Mouse (Mus musculus) MEL (cell line): ENCODE measurements at regions not wholly inside any gene's neighbourhood (a gene's known extent, or its start where the extent isn't known, plus 50 kb on each side); places are given as distances from the start of the nearest gene placed in this dataset.

Experiments used
- DNase-seq: peaks from one replicate; pipeline ENCODE4 v3.0.0; 2011; ENCODE audit warnings: low read depth, low spot score
- H3K27ac ChIP-seq: 2 replicates; pipeline ENCODE4 v1.5.1; 2012; ENCODE audit warnings: low read depth, mild to moderate bottlenecking, control low read depth, low read length, moderate library complexity; ENCODE audit not compliant: control insufficient read depth
- H3K27me3 ChIP-seq, 2 experiments: fragments of 150-350 bp in 1 of 2; sonication (generic) in 1 of 2; 2 replicates each; pipeline ENCODE4 v1.6.1; 2012; ENCODE audit warnings: low read length in 2 of 2, mild to moderate bottlenecking in 2 of 2, improper control_type of control experiment in 1 of 2, moderate library complexity in 1 of 2; ENCODE audit not compliant: insufficient read depth in 2 of 2, control insufficient read depth in 1 of 2
- H3K36me3 ChIP-seq, 2 experiments: 2 replicates each; pipeline ENCODE4 v1.6.1; 2012 to 2014; ENCODE audit warnings: low read length in 2 of 2, improper control_type of control experiment in 1 of 2, inconsistent platforms in 1 of 2, mild to moderate bottlenecking in 1 of 2; ENCODE audit not compliant: insufficient read depth in 2 of 2, control insufficient read depth in 1 of 2
- H3K4me1 ChIP-seq, 2 experiments: fragments of 150-350 bp in 1 of 2; sonication (generic) in 1 of 2; 2 replicates each; pipeline ENCODE4 v1.6.1; 2012; ENCODE audit warnings: low read length in 2 of 2, improper control_type of control experiment in 1 of 2, mild to moderate bottlenecking in 1 of 2; ENCODE audit not compliant: insufficient read depth in 2 of 2, control insufficient read depth in 1 of 2
- H3K4me3 ChIP-seq, 2 experiments: fragments of 150-350 bp in 1 of 2; sonication (generic) in 1 of 2; 2 replicates each; pipeline ENCODE4 v1.5.1; 2012; ENCODE audit warnings: low read depth in 2 of 2, low read length in 2 of 2, mild to moderate bottlenecking in 2 of 2, moderate library complexity in 2 of 2, control low read depth in 1 of 2, improper control_type of control experiment in 1 of 2; ENCODE audit not compliant: control insufficient read depth in 1 of 2, insufficient read depth in 1 of 2
- H3K79me2 ChIP-seq: 2 replicates; pipeline ENCODE4 v1.6.1; 2012; ENCODE audit warnings: mild to moderate bottlenecking, low read length, moderate library complexity; ENCODE audit not compliant: control insufficient read depth, poor library complexity, insufficient read depth
- H3K9ac ChIP-seq: 2 replicates; pipeline ENCODE4 v1.6.1; 2012; ENCODE audit warnings: low read depth, mild to moderate bottlenecking, control low read depth, low read length, moderate library complexity; ENCODE audit not compliant: control insufficient read depth, poor library complexity, severe bottlenecking
- H3K9me3 ChIP-seq: fragments of 150-350 bp; sonication (generic); replicated peaks from 2 replicates; pipeline ENCODE4 v1.6.1; 2012; ENCODE audit warnings: mild to moderate bottlenecking, low read length, improper control_type of control experiment, moderate library complexity; ENCODE audit not compliant: insufficient read depth
- BHLHE40 ChIP-seq: IDR thresholded peaks from 2 replicates; pipeline ENCODE4 v1.6.1; 2012; ENCODE audit warnings: low read depth, mild to moderate bottlenecking, inconsistent platforms, low read length, improper control_type of control experiment, borderline replicate concordance
- CHD2 ChIP-seq: IDR thresholded peaks from 2 replicates; pipeline ENCODE4 v1.6.1; 2011; ENCODE audit warnings: low read length, improper control_type of control experiment
- CTCF ChIP-seq, 3 experiments: IDR thresholded peaks in 2 of 3; conservative IDR thresholded peaks in 1 of 3; 2 replicates each; pipeline ENCODE4 v1.5.1; 2011 to 2012; ENCODE audit warnings: low read length in 3 of 3, low read depth in 2 of 3, mild to moderate bottlenecking in 2 of 3, improper control_type of control experiment in 1 of 3, inconsistent platforms in 1 of 3, mixed read lengths in 1 of 3, moderate library complexity in 1 of 3; ENCODE audit not compliant: control insufficient read depth in 1 of 3, insufficient read depth in 1 of 3, poor library complexity in 1 of 3, severe bottlenecking in 1 of 3
- E2F4 ChIP-seq: IDR thresholded peaks from 2 replicates; pipeline ENCODE4 v1.6.1; 2011; ENCODE audit warnings: low read depth, low read length, improper control_type of control experiment, borderline replicate concordance
- EP300 ChIP-seq, 2 experiments: IDR thresholded peaks; 2 replicates each; pipeline ENCODE4 v1.6.1; 2011; ENCODE audit warnings: improper control_type of control experiment in 2 of 2, low read length in 2 of 2, low read depth in 1 of 2, mild to moderate bottlenecking in 1 of 2
- ETS1 ChIP-seq: IDR thresholded peaks from 2 replicates; pipeline ENCODE4 v1.6.1; 2012; ENCODE audit warnings: low read depth, mild to moderate bottlenecking, inconsistent platforms, low read length, improper control_type of control experiment, moderate library complexity
- GATA1 ChIP-seq: IDR thresholded peaks from 2 replicates; pipeline ENCODE4 v1.6.1; 2011; ENCODE audit warnings: low read depth, low read length, improper control_type of control experiment
- HCFC1 ChIP-seq: IDR thresholded peaks from 2 replicates; pipeline ENCODE4 v1.6.1; 2012; ENCODE audit warnings: low read depth, mild to moderate bottlenecking, inconsistent platforms, low read length, improper control_type of control experiment, moderate library complexity
- MAFK ChIP-seq: IDR thresholded peaks from 2 replicates; pipeline ENCODE4 v1.6.1; 2011; ENCODE audit warnings: low read depth, mild to moderate bottlenecking, low read length, improper control_type of control experiment, borderline replicate concordance
- MAX ChIP-seq: IDR thresholded peaks from 2 replicates; pipeline ENCODE4 v1.6.1; 2011; ENCODE audit warnings: low read length, improper control_type of control experiment
- MAZ ChIP-seq: IDR thresholded peaks from 2 replicates; pipeline ENCODE4 v1.6.1; 2012; ENCODE audit warnings: low read depth, mild to moderate bottlenecking, inconsistent platforms, low read length, improper control_type of control experiment
- MEF2A ChIP-seq: IDR thresholded peaks from 2 replicates; pipeline ENCODE4 v1.6.1; 2014; ENCODE audit warnings: low read depth, mild to moderate bottlenecking, inconsistent platforms, low read length, improper control_type of control experiment; ENCODE audit not compliant: poor library complexity, insufficient replicate concordance, severe bottlenecking; ENCODE audit errors: extremely low read depth
- MXI1 ChIP-seq: IDR thresholded peaks from 2 replicates; pipeline ENCODE4 v1.6.1; 2011; ENCODE audit warnings: mild to moderate bottlenecking, low read depth, low read length, improper control_type of control experiment
- MYB ChIP-seq: IDR thresholded peaks from 2 replicates; pipeline ENCODE4 v1.6.1; 2011; ENCODE audit warnings: mild to moderate bottlenecking, low read depth, low read length, improper control_type of control experiment
- MYC ChIP-seq: IDR thresholded peaks from 2 replicates; pipeline ENCODE4 v1.6.1; 2011; ENCODE audit warnings: low read depth, mild to moderate bottlenecking, low read length, improper control_type of control experiment, moderate library complexity
- POLR2A ChIP-seq, 2 experiments: IDR thresholded peaks; 2 replicates each; pipeline ENCODE4 v1.6.1; 2011 to 2012; ENCODE audit warnings: low read length in 2 of 2, mild to moderate bottlenecking in 2 of 2, control low read depth in 1 of 2, improper control_type of control experiment in 1 of 2, low read depth in 1 of 2, moderate library complexity in 1 of 2; ENCODE audit not compliant: control insufficient read depth in 1 of 2, insufficient read depth in 1 of 2, poor library complexity in 1 of 2
- POLR2AphosphoS2 ChIP-seq: IDR thresholded peaks from 2 replicates; pipeline ENCODE4 v1.6.1; 2011; ENCODE audit warnings: low read length, improper control_type of control experiment
- POLR2AphosphoS5 ChIP-seq: IDR thresholded peaks from 2 replicates; pipeline ENCODE4 v1.6.1; 2012; ENCODE audit warnings: low read depth, borderline replicate concordance, mild to moderate bottlenecking, inconsistent platforms, low read length, moderate library complexity, mixed read lengths
- RAD21 ChIP-seq: IDR thresholded peaks from 2 replicates; pipeline ENCODE4 v1.6.1; 2011; ENCODE audit warnings: mild to moderate bottlenecking, low read depth, low read length, improper control_type of control experiment
- RCOR1 ChIP-seq: IDR thresholded peaks from 2 replicates; pipeline ENCODE4 v1.6.1; 2012; ENCODE audit warnings: low read depth, mild to moderate bottlenecking, inconsistent platforms, low read length, improper control_type of control experiment
- SIN3A ChIP-seq: IDR thresholded peaks from 2 replicates; pipeline ENCODE4 v1.6.1; 2012; ENCODE audit warnings: low read length, improper control_type of control experiment, inconsistent platforms
- SMC3 ChIP-seq: IDR thresholded peaks from 2 replicates; pipeline ENCODE4 v1.6.1; 2011; ENCODE audit warnings: low read depth, low read length, improper control_type of control experiment
- TAL1 ChIP-seq: IDR thresholded peaks from 2 replicates; pipeline ENCODE4 v1.6.1; 2012; ENCODE audit warnings: mild to moderate bottlenecking, inconsistent platforms, low read length, moderate library complexity, mixed read lengths
- TCF12 ChIP-seq: IDR thresholded peaks from 2 replicates; pipeline ENCODE4 v1.6.1; 2014; ENCODE audit warnings: low read depth, mild to moderate bottlenecking, inconsistent platforms, low read length, improper control_type of control experiment, moderate library complexity
- UBTF ChIP-seq: IDR thresholded peaks from 2 replicates; pipeline ENCODE4 v1.6.1; 2012; ENCODE audit warnings: low read depth, mild to moderate bottlenecking, inconsistent platforms, low read length, improper control_type of control experiment, moderate library complexity, borderline replicate concordance; ENCODE audit not compliant: insufficient read depth
- USF1 ChIP-seq: IDR thresholded peaks from 2 replicates; pipeline ENCODE4 v1.6.1; 2014; ENCODE audit warnings: low read depth, mild to moderate bottlenecking, inconsistent platforms, low read length, improper control_type of control experiment, moderate library complexity
- ZC3H11A ChIP-seq: IDR thresholded peaks from 2 replicates; pipeline ENCODE4 v1.6.1; 2012; ENCODE audit warnings: low read depth, mild to moderate bottlenecking, inconsistent platforms, low read length, improper control_type of control experiment
- ZKSCAN1 ChIP-seq: IDR thresholded peaks from 2 replicates; pipeline ENCODE4 v1.6.1; 2012; ENCODE audit warnings: low read depth, mild to moderate bottlenecking, inconsistent platforms, low read length, improper control_type of control experiment, moderate library complexity
- ZNF384 ChIP-seq: IDR thresholded peaks from 2 replicates; pipeline ENCODE4 v1.6.1; 2012; ENCODE audit warnings: low read depth, mild to moderate bottlenecking, inconsistent platforms, low read length, improper control_type of control experiment

- Histone ChIP-seq H3K27me3 (no peaks in the 10 kb centered on the region), H3K27ac (no peak overlapping the region), H3K9ac (no peak overlapping the region), H3K4me3 (no peak overlapping the region), H3K79me2 (no peaks in the 10 kb centered on the region), H3K9me3 (no peaks in the 10 kb centered on the region), H3K4me1 (no peaks in the 10 kb centered on the region), H3K36me3 (no peaks in the 10 kb centered on the region)
- TF ChIP-seq BHLHE40: no peak
- TF ChIP-seq SMC3: peak; percentile 81
- TF ChIP-seq HCFC1: no peak
- TF ChIP-seq MXI1: no peak
- no peak for TF ChIP-seq UBTF
- TF ChIP-seq EP300 (IDR thresholded peaks at IDR 0.05; ENCODE audit: low read depth in 1 of 2, low read length in 2 of 2): no peak
- TF ChIP-seq E2F4: no peak
- no peak for TF ChIP-seq GATA1
- TF ChIP-seq USF1: no peak
- TF ChIP-seq MYB: no peak
- TF ChIP-seq POLR2A (IDR thresholded peaks at IDR 0.05; ENCODE audit: control insufficient read depth in 1 of 2, insufficient read depth in 1 of 2, low read depth in 1 of 2, low read length in 2 of 2, poor library complexity in 1 of 2): no peak
- TF ChIP-seq RAD21: peak; percentile 91
- peak; percentile 82 for TF ChIP-seq ZC3H11A
- TF ChIP-seq CTCF (IDR thresholded peaks at IDR 0.05 in 2 of 3, conservative IDR thresholded peaks at IDR 0.05 in 1 of 3; ENCODE audit: control insufficient read depth in 1 of 3, insufficient read depth in 1 of 3, low read depth in 2 of 3, low read length in 3 of 3, poor library complexity in 1 of 3, severe bottlenecking in 1 of 3): peak; percentile 31 to 83 (median 82); a peak in 5 of 6 replicates
- no peak for TF ChIP-seq TCF12
- TF ChIP-seq TAL1: no peak
- no peak for TF ChIP-seq MYC
- no peak for TF ChIP-seq ETS1
- DNase-seq: peak; percentile 77
Measured at GRCm38 (mm10) chr16:55468833-55469458, 171.2 kb upstream of the Zpld1 start.

DNA sequence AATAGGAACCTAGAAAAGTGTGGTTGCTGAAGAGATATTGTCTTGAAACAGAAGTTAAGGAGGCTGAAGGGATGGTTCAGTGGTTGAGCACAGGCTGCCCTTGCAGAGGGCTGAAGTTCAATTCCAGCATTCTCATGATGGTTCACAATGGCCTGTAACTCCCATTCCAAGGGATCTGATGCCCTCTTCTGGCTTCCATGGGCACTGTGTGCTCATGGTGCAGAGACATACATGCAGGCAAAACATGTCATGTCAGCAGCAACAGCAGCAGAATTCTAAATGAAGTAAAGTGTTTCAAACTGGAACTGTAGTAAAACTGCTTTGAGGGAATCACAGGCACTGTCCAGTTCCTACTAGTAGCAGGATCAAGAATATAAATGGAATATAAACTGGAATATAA, 162.7 kb upstream of the Zpld1 start:
- Histone ChIP-seq H3K27ac (no peak overlapping the region), H3K9ac (no peak overlapping the region), H3K4me1 (no peaks in the 10 kb centered on the region), H3K9me3 (no peaks in the 10 kb centered on the region), H3K79me2 (no peaks in the 10 kb centered on the region), H3K36me3 (no peaks in the 10 kb centered on the region), H3K27me3 (no peaks in the 10 kb centered on the region), H3K4me3 (no peak overlapping the region)
- no peak for DNase-seq
- TF ChIP-seq UBTF (no peak), TCF12 (no peak), GATA1 (no peak), USF1 (no peak), RCOR1 (no peak), MAZ (no peak), POLR2AphosphoS2 (no peak), POLR2A (IDR thresholded peaks at IDR 0.05; ENCODE audit: control insufficient read depth in 1 of 2, insufficient read depth in 1 of 2, low read depth in 1 of 2, low read length in 2 of 2, poor library complexity in 1 of 2) (no peak), MEF2A (no peak), SMC3 (peak; percentile 38), CHD2 (no peak), ZNF384 (no peak), POLR2AphosphoS5 (no peak), CTCF (IDR thresholded peaks at IDR 0.05 in 2 of 3, conservative IDR thresholded peaks at IDR 0.05 in 1 of 3; ENCODE audit: control insufficient read depth in 1 of 3, insufficient read depth in 1 of 3, low read depth in 2 of 3, low read length in 3 of 3, poor library complexity in 1 of 3, severe bottlenecking in 1 of 3) (peak; percentile 3 to 32 (median 25); a peak in 4 of 6 replicates), MAFK (no peak), BHLHE40 (no peak), ZC3H11A (peak; percentile 43; the same call in 1 of the 2 replicates), RAD21 (peak; percentile 31), MAX (no peak), MYB (no peak), EP300 (IDR thresholded peaks at IDR 0.05; ENCODE audit: low read depth in 1 of 2, low read length in 2 of 2) (no peak), SIN3A (no peak), ZKSCAN1 (no peak), E2F4 (no peak), MYC (no peak)
